Mouse (Mus musculus): ENCODE results near the gene Syt1. TPM values are rescaled to one million over a fixed set of nuclear protein-coding genes. Genes with fewer than 3 reads are reported as not detected.

Syt1 gene
- 10 to 100 TPM; 12.3 to 26.7 (median 17.9) TPM for total RNA-seq (2022)

DNA sequence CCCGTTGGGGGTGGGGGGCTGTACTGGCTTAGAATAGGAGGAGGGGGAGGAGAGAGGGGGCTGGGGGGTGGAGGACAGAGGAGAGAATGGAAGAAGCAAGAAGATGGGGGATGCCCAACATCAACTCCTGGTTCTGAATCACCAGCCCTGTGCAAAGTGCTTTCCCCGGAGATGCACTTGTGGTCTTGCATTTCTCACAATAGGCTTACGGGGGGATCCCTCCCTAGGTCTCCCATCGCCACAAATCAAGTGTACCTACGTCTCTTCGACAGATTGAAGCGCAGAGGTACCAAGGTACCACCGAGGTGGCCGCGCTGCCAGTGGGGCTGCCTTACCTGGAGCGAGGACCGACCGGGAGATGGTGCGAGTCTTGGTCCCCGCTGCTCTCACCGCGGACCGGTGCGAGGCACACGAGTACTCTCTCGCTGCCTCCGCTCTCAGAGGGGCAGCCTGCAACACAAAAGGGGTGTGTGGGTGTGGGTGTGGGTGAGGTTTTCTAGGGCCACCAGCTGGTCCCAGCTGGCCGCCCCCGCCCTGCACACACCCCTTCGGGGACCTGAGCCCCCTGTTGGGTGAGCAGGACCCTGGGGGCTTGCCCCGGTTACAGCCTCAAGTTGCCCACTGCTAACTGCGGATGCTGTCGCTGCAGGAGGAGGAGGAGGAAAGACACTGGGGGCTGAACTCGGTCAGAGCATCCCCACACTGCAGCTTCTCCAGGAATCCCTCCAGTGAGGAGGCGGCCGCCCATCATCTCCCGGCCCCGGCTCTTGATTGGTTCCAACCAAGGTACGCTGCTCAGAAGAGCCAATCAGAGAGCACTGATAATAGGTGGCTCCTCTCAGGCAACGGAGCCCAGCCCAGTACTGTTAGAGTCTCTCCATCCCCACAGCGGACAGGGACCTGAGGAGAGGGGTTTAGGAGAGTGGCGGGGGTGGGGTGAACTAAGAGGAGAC, at the start of gene Syt1:
Gene Syt1 (minus strand): TSS at position 742 of the 953 bp plus-strand sequence.
- peak; percentile 25 for DNase-seq

DNA sequence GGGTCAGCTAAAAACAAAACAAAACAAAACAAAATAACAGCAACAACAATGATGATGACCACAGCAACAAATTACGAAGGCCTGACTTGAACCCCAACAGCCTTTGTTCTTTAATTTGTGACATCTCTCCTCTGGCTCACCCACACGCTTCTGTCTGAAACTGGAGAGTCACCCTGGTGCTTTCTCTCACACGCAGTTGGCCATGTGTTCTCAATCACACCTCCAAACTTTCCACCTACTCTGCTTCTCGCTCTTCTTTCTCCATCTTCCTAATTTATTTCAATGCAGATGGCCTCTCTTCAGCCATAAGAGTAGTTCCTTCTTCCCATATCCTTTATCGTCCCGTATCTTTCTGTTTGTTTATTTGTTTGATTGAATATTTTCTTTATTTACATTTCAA, 45.7 kb upstream of the Syt1 start:
- DNase-seq = no peak

- DNase-seq = no peak
These were observed 36.8 kb upstream of the Syt1 start for GRCm38 (mm10) chr10:109047537-109047936.

GRCm38 (mm10) chr10:109046988-109047387, 36.2 kb upstream of the Syt1 start:
- DNase-seq = no peak

DNA sequence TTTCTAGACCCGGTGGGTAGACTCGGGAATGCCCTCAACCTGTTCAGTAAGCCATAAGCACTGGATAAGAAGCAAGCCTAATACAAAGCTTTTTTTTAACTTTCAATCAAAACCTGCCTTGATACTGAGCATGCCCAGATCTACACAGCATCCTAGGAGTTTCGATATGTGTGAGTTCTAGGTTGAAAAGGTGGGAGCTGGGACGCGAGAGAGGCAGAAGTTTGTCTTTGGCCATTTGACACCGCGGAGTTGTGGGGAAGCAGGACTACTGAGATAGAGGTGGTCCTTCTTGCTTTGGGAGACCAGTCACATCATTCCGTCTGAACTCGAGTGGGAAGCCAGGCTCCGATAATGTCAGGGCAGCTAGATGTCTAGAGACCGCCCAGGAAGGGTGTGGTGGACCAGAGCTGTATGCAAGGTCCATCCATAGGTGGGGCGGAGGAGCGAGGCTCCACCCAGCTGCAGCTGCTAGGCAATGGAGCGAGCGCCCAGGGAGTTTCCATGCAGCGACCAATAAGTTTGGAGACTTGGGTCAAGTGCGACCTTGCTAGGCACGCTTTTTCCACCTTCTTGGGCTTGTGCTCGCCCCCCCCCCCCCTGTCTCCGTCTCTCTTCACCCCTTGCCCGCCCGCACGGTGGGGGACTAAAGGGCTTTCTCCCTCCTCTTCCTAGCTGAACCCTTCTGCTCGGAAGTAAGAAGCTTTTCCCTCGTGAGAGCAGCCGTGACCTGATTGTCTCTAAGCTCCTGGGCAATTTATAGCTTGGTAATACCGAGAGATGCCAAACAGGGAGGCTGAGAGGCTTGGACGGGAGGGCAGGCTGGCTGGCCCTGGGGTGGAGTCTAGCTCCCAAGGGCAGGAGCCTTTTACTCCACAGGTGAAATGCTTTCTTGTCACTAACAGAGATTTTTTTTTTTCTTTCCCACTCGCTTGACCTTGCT, 714 bp upstream of the Syt1 start:
- DNase-seq = peak; percentile 3

DNA sequence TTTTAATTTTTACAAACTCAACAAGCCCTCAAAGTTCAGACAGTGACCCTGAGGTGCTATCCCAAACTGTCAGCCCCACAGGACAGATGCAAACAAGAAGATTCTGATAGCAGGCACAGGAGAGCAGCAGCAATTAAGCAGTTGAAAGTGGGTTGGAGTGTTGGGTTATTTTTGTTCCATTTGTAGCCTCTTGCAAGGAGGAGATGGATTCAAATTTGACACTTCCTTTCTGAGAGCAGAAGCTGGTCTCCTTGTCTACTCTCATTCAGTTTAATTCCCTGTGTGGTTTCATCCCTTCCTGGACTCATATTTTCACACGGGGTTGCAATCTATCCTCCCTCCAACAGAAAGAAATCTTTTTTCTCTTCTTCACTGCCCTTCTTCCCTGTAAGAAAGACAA, 951 bp downstream of the Syt1 start:
- no peak for DNase-seq

DNA sequence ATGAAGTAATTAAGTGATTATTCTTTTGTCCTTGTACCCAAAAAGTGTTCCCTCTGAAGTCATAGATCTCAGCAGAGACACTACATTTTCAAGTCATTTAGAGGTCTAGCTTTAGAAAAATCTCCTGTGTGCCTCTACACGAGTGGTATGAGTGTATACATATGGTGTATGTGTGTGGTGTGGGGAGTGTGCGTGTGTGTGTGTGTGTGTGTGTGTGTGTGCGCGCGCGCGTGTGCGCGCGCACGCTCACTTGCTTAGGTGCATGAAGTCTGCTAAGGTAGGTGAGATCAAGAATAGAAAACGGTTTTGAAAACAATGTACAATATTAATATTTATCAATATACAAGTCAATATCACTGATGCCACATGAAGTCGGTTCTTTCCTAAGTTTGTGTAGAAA, 2.3 kb downstream of the Syt1 start:
- no peak for DNase-seq

- no peak for DNase-seq
These were observed 7.3 kb downstream of the Syt1 start for GRCm38 (mm10) chr10:109003482-109003881.

GRCm38 (mm10) chr10:108987250-108987649, 23.5 kb downstream of the Syt1 start:
- no peak for DNase-seq

DNA sequence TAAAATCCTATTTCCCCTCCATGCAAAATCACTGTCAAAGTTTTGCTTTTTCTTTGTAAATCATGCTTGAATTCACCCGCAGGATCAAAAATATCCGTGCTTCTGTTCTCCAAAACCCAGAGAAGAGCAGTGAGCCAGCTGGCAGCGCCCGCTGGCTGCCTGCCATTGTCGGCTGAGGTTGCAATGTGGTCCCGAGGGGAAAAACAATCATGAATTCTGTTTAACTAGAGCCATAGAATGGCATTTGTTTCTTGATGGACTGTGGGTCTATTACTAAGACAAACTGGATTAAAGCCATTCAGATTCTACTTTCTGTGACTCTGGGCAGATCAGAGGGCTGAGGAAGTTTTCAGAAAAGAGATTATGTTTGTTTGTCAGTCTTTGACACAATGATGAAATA, 31.1 kb downstream of the Syt1 start:
- DNase-seq = peak; percentile 39

DNA sequence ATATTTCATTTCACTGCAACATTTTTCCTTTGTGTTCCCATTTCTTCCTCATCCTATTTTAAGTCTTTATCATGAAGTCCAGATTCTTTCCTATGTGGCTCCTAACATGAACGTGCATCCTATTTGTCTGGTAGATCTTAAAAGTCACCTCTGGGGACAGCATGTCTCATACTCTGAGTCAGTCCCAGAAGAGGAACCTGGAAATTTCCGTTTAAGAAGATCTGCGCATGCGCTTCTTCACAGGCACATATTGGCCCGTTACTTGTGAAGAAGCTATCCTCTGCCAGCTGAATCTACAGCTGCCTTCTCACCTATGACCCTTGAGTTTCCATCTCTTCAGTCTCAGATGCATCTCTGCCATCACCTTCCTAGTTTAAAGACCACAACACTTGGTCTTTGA, 55.8 kb downstream of the Syt1 start:
- no peak for DNase-seq

DNA sequence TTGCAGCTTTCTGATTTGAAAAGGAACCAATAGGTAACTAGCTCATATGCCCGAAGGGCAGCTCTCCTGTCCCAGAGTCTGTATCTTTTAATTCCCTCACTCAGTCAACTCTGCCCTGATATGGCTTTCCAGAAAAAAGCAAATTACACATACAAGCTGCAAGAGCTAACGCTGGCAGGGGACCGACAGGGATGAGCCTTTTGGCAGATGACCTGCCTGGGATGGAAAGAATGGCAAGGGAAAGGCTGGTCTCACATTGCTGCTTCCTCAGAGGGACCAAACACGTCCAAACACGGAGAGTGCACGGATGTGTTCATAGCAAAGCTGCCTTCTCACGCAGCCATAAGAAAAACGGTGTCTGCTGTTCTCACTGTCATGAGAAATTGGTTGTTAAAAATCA, 58.6 kb downstream of the Syt1 start:
- DNase-seq = no peak

DNA sequence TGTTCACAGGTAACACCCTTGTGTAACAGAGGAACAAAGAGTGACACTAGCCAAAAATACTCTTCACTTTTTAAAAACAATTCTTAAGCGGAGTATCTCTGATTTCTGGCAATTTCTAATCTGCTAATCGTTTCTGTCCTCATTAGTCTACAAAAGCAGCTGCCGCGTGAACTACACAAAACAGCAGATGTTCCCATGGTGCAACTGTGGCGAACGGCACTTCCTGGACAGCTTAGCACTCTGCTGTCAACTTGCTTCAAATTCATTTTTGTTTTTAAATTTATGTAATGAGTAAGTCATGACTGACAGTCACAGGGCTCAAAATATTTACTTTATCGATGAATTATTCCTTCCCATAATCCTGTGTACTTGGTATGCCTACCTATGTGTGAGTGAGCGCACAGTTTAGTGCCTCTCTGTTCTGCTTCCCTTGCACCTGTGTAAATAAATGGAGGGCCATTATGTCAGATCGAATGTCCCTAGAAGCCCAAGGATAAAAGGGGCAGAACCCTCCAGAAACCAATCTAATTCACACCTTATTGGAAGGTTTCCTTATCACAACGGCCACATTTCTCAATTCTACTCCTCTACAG, 73.8 kb downstream of the Syt1 start:
- no peak for DNase-seq

GRCm38 (mm10) chr10:108930299-108930698, 80.5 kb downstream of the Syt1 start:
- DNase-seq = no peak

DNA sequence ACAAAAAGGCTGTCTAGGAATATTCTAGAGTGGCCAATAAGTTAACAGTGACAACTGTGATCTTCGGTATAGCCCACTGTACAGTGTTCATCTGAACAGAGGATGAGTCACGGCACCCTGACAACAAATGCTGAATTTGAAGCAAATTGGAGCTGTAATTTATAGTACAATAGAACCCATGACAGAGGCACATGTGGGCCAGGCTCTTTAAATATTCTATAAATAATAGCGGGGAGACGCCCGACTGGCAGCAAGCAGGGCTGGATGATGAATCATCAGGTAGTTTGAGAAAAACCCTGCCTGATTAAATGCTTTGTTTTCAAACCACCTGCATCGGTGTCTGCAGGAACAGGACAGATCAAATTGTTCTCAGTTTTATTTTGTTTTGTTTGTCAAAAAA, 81.1 kb downstream of the Syt1 start:
- DNase-seq = no peak

- DNase-seq = no peak
These were observed 105.5 kb downstream of the Syt1 start for GRCm38 (mm10) chr10:108905264-108905663.

- no peak for DNase-seq
These were observed 106.4 kb downstream of the Syt1 start for GRCm38 (mm10) chr10:108904371-108904770.

GRCm38 (mm10) chr10:108896529-108896928, 114.3 kb downstream of the Syt1 start:
- no peak for DNase-seq

GRCm38 (mm10) chr10:108893288-108893687, 117.5 kb downstream of the Syt1 start:
- DNase-seq = no peak

DNA sequence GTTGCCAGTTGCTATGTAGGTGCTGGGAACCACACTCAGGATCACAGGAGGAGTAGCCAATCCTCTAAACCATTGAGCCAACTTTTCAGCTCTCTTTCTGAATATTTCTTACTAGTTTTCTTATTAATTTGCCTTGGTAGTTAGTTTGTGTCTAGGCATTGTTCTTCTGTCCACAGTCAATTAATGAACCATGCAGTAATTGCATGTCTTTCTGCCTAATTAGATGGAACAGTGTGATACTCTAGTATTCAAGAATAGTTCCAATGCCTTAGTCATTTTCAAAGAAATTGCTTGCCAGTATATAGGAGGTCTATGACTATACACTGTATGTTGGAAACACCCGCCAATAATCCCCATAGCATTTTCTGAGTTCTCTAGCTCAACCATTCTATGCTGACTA, 118.3 kb downstream of the Syt1 start:
- no peak for DNase-seq

DNA sequence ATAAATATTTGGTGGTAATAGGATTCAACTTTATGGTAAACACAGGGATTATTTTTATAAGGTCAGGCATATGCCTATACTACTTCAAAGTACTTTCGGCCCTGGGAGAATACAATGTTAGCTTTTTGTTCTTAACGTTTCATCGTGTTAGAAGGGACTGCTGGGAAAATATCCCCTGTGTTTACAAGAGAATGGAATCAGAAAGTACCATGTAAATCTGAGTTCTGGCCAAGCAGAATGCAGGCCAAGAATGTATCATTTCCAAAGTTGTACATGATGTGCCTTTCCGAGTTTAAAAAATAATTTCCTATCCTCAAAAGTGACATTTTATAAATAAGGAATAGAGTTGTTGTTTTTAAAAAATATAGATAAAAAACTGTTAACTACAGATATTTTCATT, 121.7 kb downstream of the Syt1 start:
- no peak for DNase-seq

DNA sequence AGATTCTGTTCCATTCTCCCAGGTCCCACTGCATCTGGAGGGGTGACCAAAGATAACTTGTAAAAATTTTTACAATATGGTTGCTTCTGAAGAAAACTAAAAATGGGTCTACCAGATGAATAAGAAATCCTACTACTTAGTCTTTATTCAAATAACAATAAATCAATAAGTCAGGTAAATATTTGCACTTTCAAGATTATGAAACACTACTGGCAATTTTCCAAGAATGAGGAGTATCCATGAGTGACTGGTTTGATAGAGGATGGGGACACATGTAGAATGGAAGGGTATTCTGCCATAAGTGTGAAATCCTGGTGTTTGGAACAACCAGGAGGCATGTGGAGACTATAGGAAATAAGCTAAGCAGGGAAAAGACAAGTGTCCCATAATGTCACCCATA, 124.0 kb downstream of the Syt1 start:
- no peak for DNase-seq

DNA sequence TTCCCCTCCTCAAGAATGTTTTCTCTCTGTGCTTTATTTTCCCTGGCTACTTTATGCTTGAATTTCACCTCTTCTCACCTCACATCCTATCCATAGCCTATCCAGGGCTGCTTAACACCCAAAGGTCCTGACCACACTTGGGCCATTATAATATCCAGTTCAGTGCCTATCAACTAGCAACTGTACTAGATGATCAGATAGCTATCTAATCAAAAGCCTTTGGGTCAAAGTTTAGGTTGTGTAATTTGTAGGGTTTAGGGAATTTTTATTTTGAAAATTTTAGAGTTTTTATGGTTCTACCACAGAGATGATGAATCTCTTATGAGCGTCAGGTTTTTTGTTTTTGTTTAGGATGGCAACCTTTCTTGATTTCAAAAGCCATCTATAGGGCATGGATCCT, 125.0 kb downstream of the Syt1 start:
- DNase-seq = no peak

Measured in adrenal gland, adult 8-10 months (tissue).